Mouse (Mus musculus): Measurements from ENCODE around the gene Wfdc3. TPM values are rescaled to one million over a fixed set of nuclear protein-coding genes. Genes with fewer than 3 reads are reported as not detected.
A peak's percentile ranks its signal among the peaks of the same experiment; 100 is the strongest.
"Not testable (repeated sequence)": the region's sequence is repeated elsewhere in the genome, so short reads cannot be mapped to it uniquely, and the experiment has no call there.

The Wfdc3 gene
- total RNA-seq, 1 experiment from 2014 or later = 1.9 TPM

DNA sequence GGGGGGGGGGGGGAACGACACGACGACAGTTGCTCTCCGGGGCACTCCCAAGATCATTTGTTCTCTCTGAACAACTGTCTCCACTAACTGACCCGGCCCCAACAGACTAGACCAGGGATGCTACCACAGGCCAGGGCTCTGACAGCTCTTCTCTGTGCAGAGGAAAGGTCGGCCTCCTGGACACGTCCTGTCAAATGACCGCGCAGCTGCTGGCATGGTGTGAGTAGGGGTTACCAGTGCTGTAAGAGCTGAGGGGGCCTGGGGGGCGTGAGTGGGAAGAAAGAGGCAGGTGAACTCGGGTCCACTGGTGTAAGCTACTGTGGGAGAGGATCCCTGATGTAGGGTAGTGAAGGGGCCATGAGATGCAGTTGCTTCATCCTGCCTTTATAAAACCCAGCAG lies 12.1 kb upstream of the Wfdc3 start:
- no peak for ATAC-seq (replicated peaks in 1 of 2; ENCODE audit: insufficient read depth in 1 of 2, low FRiP score in 2 of 2, low TSS enrichment in 1 of 2, low read depth in 1 of 2, poor library complexity in 2 of 2, severe bottlenecking in 2 of 2)

- no peak for ATAC-seq (replicated peaks in 1 of 2; ENCODE audit: insufficient read depth in 1 of 2, low FRiP score in 2 of 2, low TSS enrichment in 1 of 2, low read depth in 1 of 2, poor library complexity in 2 of 2, severe bottlenecking in 2 of 2)
These were observed 9.1 kb upstream of the Wfdc3 start for GRCm38 (mm10) chr2:164754800-164755199.

- ATAC-seq (replicated peaks in 1 of 2; ENCODE audit: insufficient read depth in 1 of 2, low FRiP score in 2 of 2, low TSS enrichment in 1 of 2, low read depth in 1 of 2, poor library complexity in 2 of 2, severe bottlenecking in 2 of 2) = peak; percentile 73 to 78
These were observed 8.4 kb upstream of the Wfdc3 start for GRCm38 (mm10) chr2:164754105-164754504.

DNA sequence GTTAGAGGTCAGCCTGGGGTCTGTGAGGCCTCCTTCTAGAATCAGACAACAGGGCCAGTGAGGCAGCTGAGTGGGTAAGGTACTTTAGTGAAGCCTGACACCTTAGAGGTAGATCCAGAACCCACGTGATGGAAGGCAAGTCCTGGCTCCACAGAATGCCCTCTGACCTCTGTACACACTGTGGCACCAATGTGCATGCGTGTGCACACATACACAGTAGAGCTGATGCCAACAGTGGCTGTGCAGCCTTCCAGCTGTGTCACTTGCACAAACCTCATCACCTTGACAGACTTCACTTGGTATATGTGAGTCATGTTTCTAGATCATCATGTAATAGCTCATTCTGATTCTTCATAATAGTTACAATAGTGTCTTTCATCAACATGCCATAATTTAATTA lies 6.7 kb upstream of the Wfdc3 start:
- no peak for ATAC-seq (replicated peaks in 1 of 2; ENCODE audit: insufficient read depth in 1 of 2, low FRiP score in 2 of 2, low TSS enrichment in 1 of 2, low read depth in 1 of 2, poor library complexity in 2 of 2, severe bottlenecking in 2 of 2)

DNA sequence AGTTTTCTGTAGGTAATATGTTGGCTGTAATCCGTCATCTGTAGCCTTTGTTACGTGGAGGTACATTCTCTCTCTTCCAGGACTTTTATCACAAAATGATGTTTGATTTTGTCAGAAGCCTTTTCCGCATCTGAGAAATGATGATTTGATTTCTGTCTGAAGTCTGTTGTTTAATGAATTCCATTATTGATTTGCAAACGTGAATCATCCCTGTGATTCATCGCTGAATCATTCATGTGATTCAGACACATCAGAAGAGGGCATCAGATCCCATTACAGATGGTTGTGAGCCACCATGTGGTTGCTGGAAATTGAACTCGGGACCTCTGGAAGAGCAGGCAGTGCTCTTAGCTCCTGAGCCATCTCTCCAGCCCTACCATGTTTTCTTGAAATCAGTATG lies 3.3 kb upstream of the Wfdc3 start:
- ATAC-seq (replicated peaks in 1 of 2; ENCODE audit: insufficient read depth in 1 of 2, low FRiP score in 2 of 2, low TSS enrichment in 1 of 2, low read depth in 1 of 2, poor library complexity in 2 of 2, severe bottlenecking in 2 of 2) = no peak

DNA sequence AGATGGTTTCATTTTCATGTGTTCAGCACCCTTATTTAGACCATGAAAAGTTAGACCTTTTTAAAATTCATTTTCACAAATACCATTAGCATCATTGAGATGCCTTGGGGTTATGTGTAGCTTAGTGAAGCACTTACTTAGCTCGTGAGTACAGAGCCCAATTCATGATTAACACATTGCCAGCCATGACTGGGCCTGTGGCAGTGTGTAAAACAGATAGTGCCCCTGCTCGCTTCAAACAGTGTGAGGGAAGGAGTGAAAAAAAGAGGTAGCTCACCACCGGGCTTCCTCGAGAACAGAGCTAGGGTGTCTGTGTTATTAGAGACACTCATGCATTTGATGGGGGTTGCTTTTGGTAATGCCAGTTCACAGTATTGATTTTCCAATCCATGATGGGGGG lies 2.5 kb upstream of the Wfdc3 start:
- no peak for ATAC-seq (replicated peaks in 1 of 2; ENCODE audit: insufficient read depth in 1 of 2, low FRiP score in 2 of 2, low TSS enrichment in 1 of 2, low read depth in 1 of 2, poor library complexity in 2 of 2, severe bottlenecking in 2 of 2)

DNA sequence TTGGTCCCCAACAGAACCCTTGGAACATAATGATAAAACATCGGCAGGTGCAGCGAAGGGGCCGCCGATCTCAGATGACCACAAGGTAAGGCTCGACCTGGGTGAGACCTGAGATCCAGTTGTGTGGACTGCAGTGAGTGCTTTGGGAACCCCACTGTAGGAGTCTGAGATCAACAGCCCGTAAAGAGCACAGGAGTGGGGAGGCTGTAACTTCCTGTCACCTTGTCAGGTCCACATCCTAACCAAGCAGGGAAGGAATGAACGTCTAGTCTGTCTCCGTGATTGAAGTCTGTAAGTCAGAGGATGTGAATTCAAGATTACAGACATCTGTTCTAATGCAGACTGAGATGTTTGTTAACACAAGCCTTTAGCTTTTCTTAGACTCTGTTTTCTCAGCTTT lies 962 bp upstream of the Wfdc3 start:
- ATAC-seq (replicated peaks in 1 of 2; ENCODE audit: insufficient read depth in 1 of 2, low FRiP score in 2 of 2, low TSS enrichment in 1 of 2, low read depth in 1 of 2, poor library complexity in 2 of 2, severe bottlenecking in 2 of 2) = no peak

DNA sequence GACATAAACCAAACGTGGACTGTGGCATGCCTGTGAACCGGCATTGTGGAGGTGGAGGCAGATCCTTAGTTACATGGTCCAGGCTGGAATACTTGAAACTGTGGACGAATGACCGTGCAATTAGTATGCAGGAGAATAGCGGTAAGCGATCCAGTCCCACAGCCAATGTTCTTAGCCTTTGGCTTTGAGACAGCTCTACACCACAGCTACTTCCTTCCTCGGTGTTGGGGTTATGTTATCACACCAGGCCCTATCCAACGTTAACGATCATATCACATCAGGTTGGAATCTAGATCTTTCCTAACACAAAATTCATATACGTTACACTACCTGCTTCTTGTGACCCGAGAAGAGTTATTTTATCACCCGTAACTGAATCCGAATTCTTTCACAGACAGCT lies 744 bp downstream of the Wfdc3 start:
- peak in 1 of 2 experiments; percentile 37; a peak in 3 of 4 replicates for ATAC-seq (replicated peaks in 1 of 2; ENCODE audit: insufficient read depth in 1 of 2, low FRiP score in 2 of 2, low TSS enrichment in 1 of 2, low read depth in 1 of 2, poor library complexity in 2 of 2, severe bottlenecking in 2 of 2)

GRCm38 (mm10) chr2:164739876-164740275 lies 5.9 kb downstream of the Wfdc3 start:
- no peak for ATAC-seq (replicated peaks in 1 of 2; ENCODE audit: insufficient read depth in 1 of 2, low FRiP score in 2 of 2, low TSS enrichment in 1 of 2, low read depth in 1 of 2, poor library complexity in 2 of 2, severe bottlenecking in 2 of 2)

DNA sequence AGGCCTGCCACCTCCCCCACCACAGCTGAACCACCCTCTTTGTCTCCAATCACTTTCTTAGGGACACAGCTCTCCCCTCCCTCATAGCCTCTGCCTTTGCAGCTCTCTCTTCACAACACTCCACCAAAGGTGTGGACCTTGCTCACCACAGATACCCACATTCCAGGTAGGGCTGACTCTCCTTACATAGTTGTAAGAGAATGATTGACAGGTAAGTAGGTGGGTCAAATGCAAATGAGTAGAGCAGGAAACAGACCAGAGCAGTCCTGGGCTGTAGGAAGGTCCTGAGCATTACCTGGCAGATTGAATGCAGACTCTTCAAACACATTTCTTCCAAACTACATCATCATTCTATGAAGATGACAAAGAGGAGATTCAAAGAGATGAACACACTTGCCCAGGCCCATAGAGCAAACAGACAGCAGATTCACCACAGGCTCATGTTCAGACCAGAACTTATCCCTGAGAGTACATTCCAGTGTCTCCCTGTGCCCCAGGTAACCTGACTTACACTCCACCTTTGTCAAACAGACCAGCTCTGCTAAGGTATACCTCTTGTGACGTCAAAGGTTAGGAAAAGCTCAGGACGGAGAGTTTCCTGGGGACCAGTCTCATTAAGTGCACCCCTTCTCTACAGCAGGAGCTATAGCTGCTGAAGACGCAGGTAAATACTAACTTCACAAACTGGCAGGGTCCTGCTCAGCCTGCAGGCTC lies 8.2 kb downstream of the Wfdc3 start:
- no peak for ATAC-seq (replicated peaks in 1 of 2; ENCODE audit: insufficient read depth in 1 of 2, low FRiP score in 2 of 2, low TSS enrichment in 1 of 2, low read depth in 1 of 2, poor library complexity in 2 of 2, severe bottlenecking in 2 of 2)

GRCm38 (mm10) chr2:164735446-164735845 lies 10.3 kb downstream of the Wfdc3 start:
- ATAC-seq (replicated peaks in 1 of 2; ENCODE audit: insufficient read depth in 1 of 2, low FRiP score in 2 of 2, low TSS enrichment in 1 of 2, low read depth in 1 of 2, poor library complexity in 2 of 2, severe bottlenecking in 2 of 2) = no peak

- ATAC-seq (replicated peaks in 1 of 2; ENCODE audit: insufficient read depth in 1 of 2, low FRiP score in 2 of 2, low TSS enrichment in 1 of 2, low read depth in 1 of 2, poor library complexity in 2 of 2, severe bottlenecking in 2 of 2) = no peak
These were observed 10.9 kb downstream of the Wfdc3 start for GRCm38 (mm10) chr2:164734839-164735238.

GRCm38 (mm10) chr2:164733259-164733658 lies 12.5 kb downstream of the Wfdc3 start:
- ATAC-seq (replicated peaks in 1 of 2; ENCODE audit: insufficient read depth in 1 of 2, low FRiP score in 2 of 2, low TSS enrichment in 1 of 2, low read depth in 1 of 2, poor library complexity in 2 of 2, severe bottlenecking in 2 of 2) = no peak

GRCm38 (mm10) chr2:164731719-164732118 lies 14.0 kb downstream of the Wfdc3 start:
- no peak for ATAC-seq (replicated peaks in 1 of 2; ENCODE audit: insufficient read depth in 1 of 2, low FRiP score in 2 of 2, low TSS enrichment in 1 of 2, low read depth in 1 of 2, poor library complexity in 2 of 2, severe bottlenecking in 2 of 2)

GRCm38 (mm10) chr2:164725895-164726619 lies 19.7 kb downstream of the Wfdc3 start:
- peak; percentile 42 to 68; a peak in 2 of 4 replicates for ATAC-seq (replicated peaks in 1 of 2; ENCODE audit: insufficient read depth in 1 of 2, low FRiP score in 2 of 2, low TSS enrichment in 1 of 2, low read depth in 1 of 2, poor library complexity in 2 of 2, severe bottlenecking in 2 of 2)

DNA sequence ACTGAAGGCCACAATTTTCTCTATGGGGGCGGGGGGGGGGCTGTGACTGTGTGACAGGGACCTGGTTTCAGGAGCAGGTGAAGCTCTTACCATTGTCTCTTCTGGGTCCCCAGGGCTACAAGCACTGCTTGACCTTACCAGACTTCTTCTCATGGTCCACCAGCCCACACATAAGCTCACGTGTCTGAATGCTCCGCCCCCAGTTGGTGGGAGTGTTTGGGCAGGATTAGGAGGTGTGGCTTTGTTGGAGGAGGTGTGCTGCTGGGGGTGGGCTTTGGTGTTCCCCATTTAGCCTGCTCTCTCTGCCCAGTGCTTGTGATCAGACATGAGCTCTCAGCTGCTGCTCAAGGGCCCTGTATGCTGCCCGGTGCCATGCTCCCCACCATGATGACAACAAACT lies 22.5 kb downstream of the Wfdc3 start:
- no peak for ATAC-seq (replicated peaks in 1 of 2; ENCODE audit: insufficient read depth in 1 of 2, low FRiP score in 2 of 2, low TSS enrichment in 1 of 2, low read depth in 1 of 2, poor library complexity in 2 of 2, severe bottlenecking in 2 of 2)

DNA sequence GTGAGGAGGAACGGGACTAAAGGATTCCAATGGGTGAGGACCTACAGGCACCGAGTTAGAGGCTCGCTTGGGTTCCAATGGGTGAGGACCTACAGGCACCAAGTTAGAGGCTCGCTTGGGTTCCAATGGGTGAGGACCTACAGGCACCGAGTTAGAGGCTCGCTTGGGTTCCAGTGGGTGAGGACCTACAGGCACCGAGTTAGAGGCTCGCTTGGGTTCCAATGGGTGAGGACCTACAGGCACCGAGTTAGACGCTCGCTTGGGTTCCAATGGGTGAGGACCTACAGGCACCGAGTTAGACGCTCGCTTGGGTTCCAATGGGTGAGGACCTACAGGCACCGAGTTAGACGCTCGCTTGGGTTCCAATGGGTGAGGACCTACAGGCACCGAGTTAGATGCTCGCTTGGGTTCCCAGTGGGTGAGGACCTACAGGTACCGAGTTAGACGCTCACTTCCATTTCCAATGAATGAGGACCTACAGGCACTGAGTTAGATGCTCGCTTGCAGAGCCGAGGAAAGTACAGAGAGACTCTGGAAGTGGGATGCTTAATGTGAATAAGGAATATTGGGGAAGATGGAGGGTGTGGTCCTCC lies 29.4 kb downstream of the Wfdc3 start:
- not testable (repeated sequence) for ATAC-seq (replicated peaks in 1 of 2; ENCODE audit: insufficient read depth in 1 of 2, low FRiP score in 2 of 2, low TSS enrichment in 1 of 2, low read depth in 1 of 2, poor library complexity in 2 of 2, severe bottlenecking in 2 of 2)

DNA sequence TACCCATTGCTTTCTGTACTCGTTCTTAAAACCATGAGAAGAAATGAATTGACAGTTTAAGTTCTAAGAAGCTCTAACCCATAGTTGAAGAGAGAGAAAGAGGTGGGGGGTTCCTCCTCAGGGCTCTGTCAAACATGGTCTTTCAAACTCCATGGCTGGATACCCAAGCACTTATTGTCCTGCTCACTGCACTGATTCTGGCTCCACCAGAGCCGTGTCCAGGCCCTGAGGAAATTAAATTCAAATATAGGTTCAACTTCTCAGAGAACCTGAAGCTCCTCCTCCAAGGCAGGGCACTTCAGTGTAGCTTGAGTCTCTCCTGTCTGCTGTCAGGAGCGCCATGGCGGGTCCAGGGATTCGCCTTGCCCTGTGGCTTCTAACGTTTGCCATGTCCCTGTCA lies 30.7 kb downstream of the Wfdc3 start, which contains the start of gene Spint5:
Spint5 (plus strand) TSS at position 301 of the 400 bp plus-strand sequence.
- no peak for ATAC-seq (replicated peaks in 1 of 2; ENCODE audit: insufficient read depth in 1 of 2, low FRiP score in 2 of 2, low TSS enrichment in 1 of 2, low read depth in 1 of 2, poor library complexity in 2 of 2, severe bottlenecking in 2 of 2)

All from hematopoietic stem cell, adult 5-6 weeks (primary cell).